Mouse (Mus musculus) heart, embryonic 11.5 days (tissue): Measurements from ENCODE around the gene Emc4. TPM values are rescaled to one million over a fixed set of nuclear protein-coding genes. Genes with fewer than 3 reads are reported as not detected.

ENCODE experiments used
- ATAC-seq: fragments of 200-750 bp; cut with Nextera tagmentation; replicated peaks from 2 replicates; pipeline ENCODE4 v1.8.0; 2017; ENCODE audit warnings: moderate library complexity; ENCODE audit not compliant: insufficient number of reproducible peaks, low FRiP score, low TSS enrichment
- H3K27ac ChIP-seq: fragments of 300-500 bp; sonication (generic); 2 replicates; pipeline ENCODE4 v1.5.1; 2014; ENCODE audit warnings: mild to moderate bottlenecking, low read depth, low read length
- H3K27me3 ChIP-seq: fragments of 300-500 bp; sonication (generic); 2 replicates; pipeline ENCODE4 v1.6.1; 2014; ENCODE audit warnings: mild to moderate bottlenecking, low read length, mixed read lengths; ENCODE audit not compliant: control insufficient read depth, insufficient read depth
- H3K36me3 ChIP-seq: fragments of 300-500 bp; sonication (generic); 2 replicates; pipeline ENCODE4 v1.6.1; 2014; ENCODE audit warnings: mild to moderate bottlenecking, low read length, moderate library complexity, mixed read lengths; ENCODE audit not compliant: control insufficient read depth, insufficient read depth
- H3K4me1 ChIP-seq: fragments of 300-500 bp; sonication (generic); 2 replicates; pipeline ENCODE4 v1.6.1; 2014; ENCODE audit warnings: low read length; ENCODE audit not compliant: control insufficient read depth, insufficient read depth
- H3K4me2 ChIP-seq: fragments of 300-500 bp; sonication (generic); 2 replicates; pipeline ENCODE4 v1.6.1; 2014; ENCODE audit warnings: mild to moderate bottlenecking, moderate library complexity
- H3K4me3 ChIP-seq: fragments of 300-500 bp; sonication (generic); 2 replicates; pipeline ENCODE4 v1.5.1; 2014; ENCODE audit warnings: low read depth, low read length
- H3K9ac ChIP-seq: fragments of 300-500 bp; sonication (generic); 2 replicates; pipeline ENCODE4 v1.6.1; 2014; ENCODE audit warnings: mild to moderate bottlenecking, low read depth, low read length, moderate library complexity
- H3K9me3 ChIP-seq: fragments of 300-500 bp; sonication (generic); replicated peaks from 2 replicates; pipeline ENCODE4 v1.6.1; 2016; ENCODE audit warnings: low read length; ENCODE audit not compliant: control insufficient read depth
- WGBS: fragments of 180-500 bp; shearing (Covaris S2); extraction: QIAGEN DNeasy Blood & Tissue Kit; methylation state at CpG from one replicate; pipeline ENCODE4 v1.1.7; 2014; ENCODE audit not compliant: insufficient replicate concordance; 5-methylcytosine and 5-hydroxymethylcytosine counted together
- polyA plus RNA-seq: library from polyadenylated mRNA; unstranded; fragments of >200 nt; fragmentation: Nextera tagmentation; extraction: Ambion mirVana; gene quantifications from 2 replicates; pipeline ENCODE4 v1.2.1, GENCODE M21; 2014

Gene Emc4
- 92.1 and 101 TPM in 2 replicates for polyA plus RNA-seq

DNA sequence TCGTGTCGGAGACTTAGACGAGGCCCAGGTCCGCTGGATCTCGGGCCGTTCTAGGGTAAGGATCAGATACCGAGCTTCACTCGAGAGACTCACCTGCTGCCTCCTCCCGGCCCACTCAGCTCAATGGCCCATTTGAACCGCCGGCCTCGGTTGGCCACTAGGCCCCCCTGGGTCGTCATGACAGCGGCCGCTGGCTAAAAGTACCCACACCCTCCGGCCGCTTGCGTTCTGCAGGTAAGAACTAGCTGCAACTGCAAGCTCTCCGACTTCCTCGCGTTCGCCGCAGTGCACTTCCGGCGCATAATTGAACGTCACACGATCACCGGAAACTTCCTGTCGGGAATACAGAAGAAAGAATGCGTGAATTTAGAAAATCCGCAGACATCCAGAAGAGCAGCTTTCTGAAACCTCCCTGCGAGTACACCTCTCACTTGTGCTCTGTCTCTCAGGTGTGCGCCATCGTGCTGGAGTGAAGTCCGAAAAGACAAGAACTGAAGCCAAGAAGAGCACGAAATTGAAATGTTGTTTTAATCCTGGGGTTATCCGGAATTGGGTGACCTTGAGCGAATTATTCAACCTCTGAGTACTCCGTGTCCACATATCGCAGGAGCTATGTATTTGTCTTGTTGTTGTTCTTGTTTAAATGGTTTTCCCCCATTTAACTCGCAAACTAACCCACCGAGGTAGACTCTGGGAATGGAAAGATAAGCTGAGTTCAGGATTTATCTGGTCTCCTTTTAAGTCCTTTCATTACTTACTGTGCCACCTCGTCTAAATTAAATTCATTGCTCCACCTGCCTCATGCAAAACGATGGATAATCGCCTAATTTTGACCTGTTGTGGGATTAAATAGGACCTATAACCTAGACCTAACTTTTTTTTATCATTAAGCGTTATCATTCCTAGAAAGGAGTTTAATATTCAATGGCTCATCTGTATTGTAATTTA, at the start of gene Emc4:
Gene Emc4, minus strand, starts transcription at position 302 of the 948 bp plus-strand sequence.
- no peaks in the 10 kb centered on the region for H3K9me3 ChIP-seq
- H3K4me1 ChIP-seq, result peaks cover 6% of the 10 kb centered on the region
- ATAC-seq, result peak; percentile 70
- peak within 1 kb of the TSS; percentile 96 for H3K4me3 ChIP-seq
- H3K36me3 ChIP-seq, result peaks cover 12% of the 10 kb centered on the region
- peak within 1 kb of the TSS; percentile 89 for H3K4me2 ChIP-seq
- H3K27me3 ChIP-seq, result no peaks in the 10 kb centered on the region
- H3K27ac ChIP-seq, result peak within 1 kb of the TSS; percentile 87
- 1% methylated on average over 46 of the region's 46 CpGs for WGBS
- H3K9ac ChIP-seq, result peak within 1 kb of the TSS; percentile 88

DNA sequence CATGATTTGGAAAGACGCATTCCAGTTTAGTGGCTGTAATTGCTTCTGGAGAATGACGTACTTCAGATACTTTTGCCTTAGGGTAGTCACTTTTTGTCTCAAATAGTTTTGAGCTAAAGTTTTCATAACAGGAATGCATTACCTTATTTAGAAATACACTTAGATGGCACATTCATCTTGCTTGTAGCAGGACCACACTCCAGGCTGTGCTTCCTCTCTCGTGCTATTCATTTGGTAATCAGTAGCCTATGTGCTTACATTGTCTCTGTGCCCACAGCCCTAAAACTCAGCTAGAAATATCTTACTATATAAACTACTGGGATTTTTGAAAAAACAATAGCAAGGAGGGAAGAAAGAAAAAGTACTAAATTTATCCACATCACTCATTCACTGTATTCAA, 39.2 kb upstream of the Emc4 start:
- ATAC-seq, result no peak
- H3K4me1 ChIP-seq, result no peaks in the 10 kb centered on the region
- WGBS, result 85% methylated on average over 3 of the region's 3 CpGs

DNA sequence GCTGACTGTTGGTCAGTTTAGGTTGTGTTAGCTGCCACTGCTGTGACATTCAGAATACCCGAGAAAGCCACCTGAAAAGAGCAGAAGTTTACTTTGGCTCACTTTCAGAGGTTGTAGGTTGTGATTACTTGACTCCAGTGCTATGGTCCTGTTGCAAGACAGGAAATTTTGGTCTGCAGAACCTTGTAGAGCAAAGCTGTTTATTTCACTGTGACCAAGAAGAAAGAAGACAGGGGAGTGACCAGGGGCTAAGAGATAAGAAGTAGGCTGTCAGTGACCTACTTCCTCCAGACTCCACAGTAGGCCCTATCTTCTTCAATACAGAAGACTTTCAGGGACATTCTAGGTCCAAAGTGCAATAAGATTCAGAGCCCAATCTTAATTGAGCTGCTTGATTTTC, 28.8 kb upstream of the Emc4 start:
- H3K27ac ChIP-seq, result no peak overlapping the region
- ATAC-seq, result no peak; the same call in 1 of the 2 replicates
- WGBS, result 42% methylated on average over 1 of the region's 1 CpGs
- H3K4me2 ChIP-seq, result no peak overlapping the region
- no peak overlapping the region for H3K4me3 ChIP-seq
- H3K36me3 ChIP-seq, result no peaks in the 10 kb centered on the region
- H3K4me1 ChIP-seq, result peaks cover 3% of the 10 kb centered on the region; the same call in 1 of the 2 replicates
- no peaks in the 10 kb centered on the region for H3K9me3 ChIP-seq
- no peak overlapping the region for H3K9ac ChIP-seq
- no peaks in the 10 kb centered on the region for H3K27me3 ChIP-seq

More for the DNA sequence above, 39.2 kb upstream of the Emc4 start:
- Histone ChIP-seq H3K9ac (no peak overlapping the region), H3K27ac (no peak overlapping the region), H3K27me3 (no peaks in the 10 kb centered on the region), H3K9me3 (no peaks in the 10 kb centered on the region), H3K36me3 (0 out of 2 replicates have a peak, but pooled peaks cover 2% of the 10 kb centered on the region), H3K4me2 (no peak overlapping the region), H3K4me3 (no peak overlapping the region)

DNA sequence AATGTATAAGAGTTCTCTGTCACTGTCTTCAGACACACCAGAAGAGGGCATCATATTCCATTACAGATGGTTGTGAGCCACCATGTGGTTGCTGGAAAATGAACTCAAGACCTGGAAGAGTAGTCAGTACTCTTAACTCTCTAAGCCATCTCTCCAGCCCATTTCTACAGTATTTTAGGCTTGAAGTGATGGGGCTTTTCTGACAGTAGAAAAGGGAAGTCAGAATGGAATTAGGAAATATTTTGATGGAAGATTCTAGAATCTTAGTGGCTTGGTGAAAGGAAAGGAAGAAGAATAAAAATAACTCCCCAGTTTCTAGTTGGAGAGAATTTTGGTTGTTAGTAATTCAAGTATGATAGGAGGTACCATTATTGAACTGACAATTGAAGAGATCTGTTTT, 26.1 kb upstream of the Emc4 start:
- ATAC-seq, result no peak
- Histone ChIP-seq H3K4me3 (no peak overlapping the region), H3K9ac (no peak overlapping the region), H3K27me3 (no peaks in the 10 kb centered on the region), H3K36me3 (no peaks in the 10 kb centered on the region), H3K27ac (no peak overlapping the region), H3K4me1 (peaks cover 6% of the 10 kb centered on the region), H3K9me3 (no peaks in the 10 kb centered on the region), H3K4me2 (no peak overlapping the region)

DNA sequence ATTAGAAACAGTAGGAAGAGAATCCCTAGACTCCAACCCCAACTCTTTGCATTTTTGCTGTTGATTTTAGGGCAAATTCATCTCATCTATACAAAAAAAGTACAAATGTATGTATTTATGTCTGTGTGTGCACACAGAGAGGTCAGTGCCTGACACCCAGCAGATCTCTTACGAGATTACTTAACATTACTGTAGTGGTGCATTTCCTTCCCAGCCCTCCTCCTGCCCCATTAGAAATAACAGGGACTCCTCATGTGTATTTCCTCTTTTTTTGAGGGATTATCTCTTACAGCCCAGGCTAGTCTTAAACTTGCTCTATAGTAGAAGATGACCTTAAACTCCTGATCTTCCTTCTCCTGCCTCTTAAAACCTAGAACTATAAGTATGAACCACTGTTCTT, 24.9 kb upstream of the Emc4 start:
- no peak for ATAC-seq
- Histone ChIP-seq H3K27ac (no peak overlapping the region), H3K4me3 (no peak overlapping the region), H3K4me1 (peaks cover 6% of the 10 kb centered on the region), H3K27me3 (no peaks in the 10 kb centered on the region), H3K9me3 (no peaks in the 10 kb centered on the region), H3K9ac (no peak overlapping the region), H3K4me2 (no peak overlapping the region), H3K36me3 (no peaks in the 10 kb centered on the region)
- 87% methylated on average over 1 of the region's 1 CpGs for WGBS

DNA sequence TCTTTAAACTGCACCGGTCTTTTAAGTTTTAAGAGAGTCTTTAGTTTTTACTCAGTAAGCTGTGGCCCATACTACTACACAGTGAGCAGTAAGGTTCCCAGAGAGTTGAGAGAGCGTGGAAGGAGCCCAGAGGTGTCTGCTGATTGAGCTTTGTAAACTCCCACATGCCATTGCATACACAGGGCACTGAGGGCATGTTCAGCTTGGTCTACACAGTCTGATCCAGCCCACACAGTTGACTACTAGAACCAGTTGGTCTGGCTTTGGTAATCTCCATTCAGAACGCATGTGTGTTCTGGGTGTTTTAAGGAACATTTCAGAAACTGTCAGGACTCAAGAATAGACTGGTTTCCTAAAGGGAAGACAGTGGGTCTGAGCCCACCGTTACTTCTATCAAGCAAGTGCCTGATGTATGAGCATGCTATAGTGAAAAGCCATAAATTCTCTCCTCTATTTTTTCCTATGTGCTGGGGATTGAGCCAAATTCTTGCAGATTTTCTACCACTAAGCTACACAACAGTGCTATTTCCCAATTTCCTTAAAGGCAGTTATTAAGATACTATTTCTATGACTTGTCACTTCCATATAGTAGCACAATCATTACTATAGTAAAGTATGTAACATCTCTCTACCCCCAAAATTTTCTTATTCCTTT, 23.6 kb upstream of the Emc4 start:
- Histone ChIP-seq H3K27ac (no peak overlapping the region), H3K36me3 (no peaks in the 10 kb centered on the region), H3K27me3 (no peaks in the 10 kb centered on the region), H3K4me2 (no peak overlapping the region), H3K4me1 (peaks cover 4% of the 10 kb centered on the region), H3K4me3 (no peak overlapping the region), H3K9ac (no peak overlapping the region), H3K9me3 (no peaks in the 10 kb centered on the region)
- ATAC-seq, result no peak
- 84% methylated on average over 4 of the region's 4 CpGs for WGBS

DNA sequence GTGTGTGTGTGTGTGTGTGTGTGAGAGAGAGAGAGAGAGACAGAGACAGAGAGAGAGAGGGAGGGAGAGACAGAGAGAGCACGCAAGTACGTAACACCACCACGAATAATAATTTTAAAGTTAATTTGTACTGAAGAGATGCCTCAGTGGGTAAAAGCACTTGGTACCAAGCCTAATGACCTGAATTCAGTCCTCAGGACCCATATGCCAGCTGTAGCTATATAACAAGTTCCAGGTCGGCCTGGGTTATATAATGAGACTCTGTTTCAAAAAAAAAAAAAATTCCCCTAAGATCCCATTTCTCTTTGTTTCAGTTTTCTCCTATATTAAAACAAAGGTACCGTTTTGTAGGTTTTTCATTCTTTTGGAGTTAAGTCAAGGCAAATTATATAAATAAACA, 23.0 kb upstream of the Emc4 start:
- H3K4me2 ChIP-seq, result no peak overlapping the region
- no peak overlapping the region for H3K9ac ChIP-seq
- peaks cover 4% of the 10 kb centered on the region; the same call in 1 of the 2 replicates for H3K4me1 ChIP-seq
- H3K27me3 ChIP-seq, result no peaks in the 10 kb centered on the region
- H3K9me3 ChIP-seq, result no peaks in the 10 kb centered on the region
- WGBS, result 93% methylated on average over 5 of the region's 5 CpGs
- H3K36me3 ChIP-seq, result no peaks in the 10 kb centered on the region
- H3K27ac ChIP-seq, result no peak overlapping the region
- no peak overlapping the region for H3K4me3 ChIP-seq
- ATAC-seq, result no peak

DNA sequence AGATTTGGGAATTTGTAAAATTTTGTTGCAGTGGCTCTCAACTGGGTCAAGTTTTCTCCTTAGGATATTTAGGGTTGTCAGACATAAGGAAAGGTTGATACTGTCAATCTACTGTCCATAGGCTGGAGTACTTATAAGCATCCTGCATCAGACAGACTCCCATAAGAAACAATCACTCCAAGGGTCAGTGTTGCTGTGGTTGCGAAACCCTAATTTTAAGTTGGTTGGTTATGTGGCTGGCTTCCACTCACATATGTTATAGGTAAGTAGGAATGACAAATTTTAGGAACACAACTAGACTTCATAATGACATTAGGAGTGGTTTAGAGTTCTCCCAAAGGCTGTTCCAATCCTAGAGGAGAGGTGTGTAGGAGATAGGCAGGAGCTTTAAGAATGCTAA, 13.4 kb upstream of the Emc4 start:
- WGBS, result 88% methylated on average over 1 of the region's 1 CpGs
- ATAC-seq, result no peak
- H3K27me3 ChIP-seq, result no peaks in the 10 kb centered on the region
- no peaks in the 10 kb centered on the region for H3K9me3 ChIP-seq
- no peak overlapping the region for H3K9ac ChIP-seq
- H3K36me3 ChIP-seq, result no peaks in the 10 kb centered on the region
- no peak overlapping the region for H3K4me2 ChIP-seq
- no peak overlapping the region for H3K4me3 ChIP-seq
- H3K27ac ChIP-seq, result no peak overlapping the region
- H3K4me1 ChIP-seq, result peaks cover 10% of the 10 kb centered on the region
